In the genomic region with DNA sequence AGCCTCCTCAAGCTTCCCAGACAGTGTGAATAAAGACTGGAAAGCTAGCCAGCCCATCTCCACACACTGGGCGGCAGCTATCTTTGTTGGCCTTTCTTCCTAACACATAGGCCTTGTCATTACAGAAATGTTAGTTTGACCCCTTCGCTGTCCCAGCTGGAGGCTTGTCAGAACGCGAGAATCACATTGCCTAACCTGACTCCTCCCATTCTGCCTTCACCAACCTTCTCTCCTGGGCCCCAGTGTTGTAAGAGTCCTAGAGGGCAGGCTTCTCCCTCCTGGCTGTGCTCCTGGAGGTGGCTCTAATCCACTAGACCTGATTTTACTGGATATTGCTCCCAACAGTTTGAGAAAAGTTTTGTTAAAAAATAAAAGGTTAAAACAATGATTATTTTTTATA, we compare ENCODE assay signal across 11 mouse cellular contexts. TPM values are rescaled to one million over a fixed set of nuclear protein-coding genes. Genes with fewer than 3 reads are reported as not detected.
DNase-seq lines count a peak whose midpoint lies in the region; ATAC-seq and TF ChIP-seq lines count a peak whose summit lies in the region.
"Had no signal": no experiment of that assay in that cellular context is flagged by ENCODE, and none has a peak within 500 bp of the region (broad histone marks: within the 10 kb centered on the region; RNA-seq: fewer than 3 reads in every experiment).

No protein-coding gene starts in this region.

- no peak for TF ChIP-seq CTCF in CH12.LX (conservative IDR thresholded peaks at IDR 0.05 in 1 of 2, IDR thresholded peaks at IDR 0.05 in 1 of 2; ENCODE audit: low read depth in 2 of 2, low read length in 2 of 2)
- TF ChIP-seq CTCF in liver, embryonic 14.5 days (IDR thresholded peaks at IDR 0.05; ENCODE audit: low read depth), result no peak

- 15% methylated on average over 4 of the region's 4 CpGs for WGBS in hindbrain, embryonic 11.5 days
- WGBS in hindbrain, embryonic 16.5 days, result 31% methylated on average over 4 of the region's 4 CpGs
- whole genome bisulfite sequencing in liver, embryonic 14.5 days (ENCODE audit: insufficient replicate concordance), result 41% methylated on average over 4 of the region's 4 CpGs
- 19% methylated on average over 4 of the region's 4 CpGs for WGBS in hindbrain, embryonic 14.5 days

- in situ Hi-C loops in CH12.LX (cut with MboI; ENCODE audit: low pct_ligation_motif_present, low pct_unique_long_range_greater_than_20kb, low sequenced_read_pairs), result no loop called here

- H3K9ac ChIP-seq in hindbrain, embryonic 11.5 days (ENCODE audit: low read depth, low read length), result no peak overlapping the region
- H3K9ac ChIP-seq in hindbrain, embryonic 16.5 days (ENCODE audit: low read depth, low read length), result no peak overlapping the region
- H3K9ac ChIP-seq in CH12.LX (ENCODE audit: insufficient read depth, low read depth), result no peak overlapping the region
- H3K9ac ChIP-seq in liver, embryonic 14.5 days (replicated peaks), result no peak overlapping the region
- no peak overlapping the region for H3K9ac ChIP-seq in hindbrain, embryonic 14.5 days
- H3K9ac ChIP-seq: lung, embryonic 15.5 days had no signal

- TF ChIP-seq EP300 in CH12.LX (IDR thresholded peaks at IDR 0.05; ENCODE audit: low read length), result no peak
- no peak for TF ChIP-seq EP300 in liver, embryonic 14.5 days (IDR thresholded peaks at IDR 0.05; ENCODE audit: low read depth)

- no peaks in the 10 kb centered on the region for H3K4me1 ChIP-seq in hindbrain, embryonic 11.5 days (replicated peaks; ENCODE audit: control insufficient read depth, insufficient read depth, low read length)
- H3K4me1 ChIP-seq in hindbrain, embryonic 16.5 days (ENCODE audit: control insufficient read depth, insufficient read depth, low read depth, low read length), result no peaks in the 10 kb centered on the region; the same call in 1 of the 2 replicates
- peaks cover 9 to 15% of the 10 kb centered on the region in 2 experiments; a peak in 3 of 4 replicates for H3K4me1 ChIP-seq in CH12.LX (ENCODE audit: control insufficient read depth in 1 of 2, insufficient read depth in 2 of 2)
- peaks cover 0 to 11% of the 10 kb centered on the region in 2 experiments; a peak in 1 of 4 replicates for H3K4me1 ChIP-seq in liver, embryonic 14.5 days (replicated peaks; ENCODE audit: control insufficient read depth in 2 of 2, insufficient read depth in 2 of 2, low read length in 1 of 2)
- peaks cover 3% of the 10 kb centered on the region; the same call in 1 of the 2 replicates for H3K4me1 ChIP-seq in hindbrain, embryonic 14.5 days (replicated peaks; ENCODE audit: control insufficient read depth, insufficient read depth, low read length)

- no peaks in the 10 kb centered on the region for H3K27me3 ChIP-seq in hindbrain, embryonic 11.5 days (ENCODE audit: control insufficient read depth, insufficient read depth, low read length)
- H3K27me3 ChIP-seq in hindbrain, embryonic 16.5 days (replicated peaks; ENCODE audit: control insufficient read depth, insufficient read depth, low read length), result no peaks in the 10 kb centered on the region
- peaks cover 2% of the 10 kb centered on the region for H3K27me3 ChIP-seq in CH12.LX (replicated peaks)
- no peaks in the 10 kb centered on the region for H3K27me3 ChIP-seq in liver, embryonic 14.5 days (ENCODE audit: control insufficient read depth, insufficient read depth, low read length)
- no peaks in the 10 kb centered on the region for H3K27me3 ChIP-seq in hindbrain, embryonic 14.5 days (ENCODE audit: control insufficient read depth, insufficient read depth, low read length)
- H3K27me3 ChIP-seq: lung, embryonic 15.5 days had no signal

- peak; percentile 12 for DNase-seq in hindbrain, embryonic 11.5 days (ENCODE audit: low spot score)
- DNase-seq in CH12.LX (ENCODE audit: extremely low read depth), result peak; percentile 13
- peak; percentile 71 for DNase-seq in adrenal gland, postnatal 10 days
- DNase-seq in liver, embryonic 14.5 days (ENCODE audit: low read depth in 3 of 3, low spot score in 3 of 3), result peak in 1 of 3 experiments; percentile 9
- no peak for DNase-seq in Muller cell, postnatal 12 days (ENCODE audit: inconsistent ontology term)
- DNase-seq in hindbrain, embryonic 14.5 days (ENCODE audit: low spot score), result no peak
- no peak for DNase-seq in cerebellum, adult 11 months
- DNase-seq: right cerebral cortex, adult 18-20 months had no signal

- TF ChIP-seq POLR2A in CH12.LX (IDR thresholded peaks at IDR 0.05; ENCODE audit: low read depth, low read length), result no peak

- no peak overlapping the region for H3K4me3 ChIP-seq in hindbrain, embryonic 11.5 days (ENCODE audit: low read depth, low read length)
- H3K4me3 ChIP-seq in hindbrain, embryonic 16.5 days (ENCODE audit: low read length), result no peak overlapping the region
- H3K4me3 ChIP-seq in CH12.LX (replicated peaks in 1 of 3; ENCODE audit: low read depth in 2 of 3, low read length in 2 of 3, poor library complexity in 1 of 3), result no peak overlapping the region
- H3K4me3 ChIP-seq in liver, embryonic 14.5 days (ENCODE audit: insufficient read depth in 1 of 2, low read depth in 2 of 2, low read length in 2 of 2), result no peak overlapping the region
- no peak overlapping the region for H3K4me3 ChIP-seq in hindbrain, embryonic 14.5 days (replicated peaks; ENCODE audit: low read length)
- H3K4me3 ChIP-seq: forebrain, embryonic 10.5 days; lung, embryonic 15.5 days had no signal

- no peak overlapping the region for H3K27ac ChIP-seq in hindbrain, embryonic 11.5 days (ENCODE audit: low read depth, low read length)
- H3K27ac ChIP-seq in hindbrain, embryonic 16.5 days (ENCODE audit: low read depth, low read length), result no peak overlapping the region
- no peak overlapping the region for H3K27ac ChIP-seq in CH12.LX (ENCODE audit: insufficient read depth, low read depth)
- H3K27ac ChIP-seq in liver, embryonic 14.5 days, result no peak overlapping the region
- H3K27ac ChIP-seq in hindbrain, embryonic 14.5 days, result no peak overlapping the region
- H3K27ac ChIP-seq: forebrain, embryonic 10.5 days; lung, embryonic 15.5 days had no signal

- no peak for TF ChIP-seq RAD21 in CH12.LX (IDR thresholded peaks at IDR 0.05; ENCODE audit: low read depth, low read length)

- H3K9me3 ChIP-seq in hindbrain, embryonic 11.5 days (ENCODE audit: control insufficient read depth, low read length), result no peaks in the 10 kb centered on the region
- H3K9me3 ChIP-seq in hindbrain, embryonic 16.5 days (ENCODE audit: control insufficient read depth, low read length), result no peaks in the 10 kb centered on the region
- H3K9me3 ChIP-seq in CH12.LX (replicated peaks; ENCODE audit: low read length), result no peaks in the 10 kb centered on the region
- no peaks in the 10 kb centered on the region for H3K9me3 ChIP-seq in liver, embryonic 14.5 days (ENCODE audit: control insufficient read depth, low read length)
- H3K9me3 ChIP-seq in hindbrain, embryonic 14.5 days (ENCODE audit: control insufficient read depth, low read length), result no peaks in the 10 kb centered on the region
- H3K9me3 ChIP-seq: forebrain, embryonic 10.5 days; lung, embryonic 15.5 days had no signal

- dilution Hi-C loops in CH12.LX (cut with MboI; ENCODE audit: extremely low pct_ligation_motif_present, extremely low pct_unique_long_range_greater_than_20kb, low sequenced_read_pairs), result no loop called here

- H3K4me2 ChIP-seq in hindbrain, embryonic 11.5 days (replicated peaks; ENCODE audit: low read depth, low read length), result no peak overlapping the region
- H3K4me2 ChIP-seq in hindbrain, embryonic 16.5 days (ENCODE audit: low read length), result no peak overlapping the region
- H3K4me2 ChIP-seq in CH12.LX (ENCODE audit: insufficient read depth, low read depth, poor library complexity, severe bottlenecking), result no peak overlapping the region
- no peak overlapping the region for H3K4me2 ChIP-seq in liver, embryonic 14.5 days (ENCODE audit: low read depth)
- no peak overlapping the region for H3K4me2 ChIP-seq in hindbrain, embryonic 14.5 days (replicated peaks)
- H3K4me2 ChIP-seq: lung, embryonic 15.5 days had no signal

- ATAC-seq in hindbrain, embryonic 11.5 days (ENCODE audit: low FRiP score), result no peak
- no peak for ATAC-seq in hindbrain, embryonic 16.5 days
- ATAC-seq in liver, embryonic 14.5 days (ENCODE audit: insufficient read depth), result peak; percentile 43; the same call in 1 of the 2 replicates
- ATAC-seq in hindbrain, embryonic 14.5 days (ENCODE audit: low FRiP score), result no peak

- H3K36me3 ChIP-seq in hindbrain, embryonic 11.5 days (ENCODE audit: control insufficient read depth, insufficient read depth, low read length), result no peaks in the 10 kb centered on the region
- no peaks in the 10 kb centered on the region for H3K36me3 ChIP-seq in hindbrain, embryonic 16.5 days (ENCODE audit: control insufficient read depth, insufficient read depth, low read length)
- no peaks in the 10 kb centered on the region for H3K36me3 ChIP-seq in CH12.LX (replicated peaks in 1 of 2; ENCODE audit: control insufficient read depth in 1 of 2, insufficient read depth in 1 of 2, low read length in 1 of 2)
- H3K36me3 ChIP-seq in liver, embryonic 14.5 days (replicated peaks; ENCODE audit: control insufficient read depth, insufficient read depth, low read depth), result no peaks in the 10 kb centered on the region
- H3K36me3 ChIP-seq in hindbrain, embryonic 14.5 days (replicated peaks; ENCODE audit: control insufficient read depth, insufficient read depth), result no peaks in the 10 kb centered on the region
- H3K36me3 ChIP-seq: forebrain, embryonic 10.5 days; lung, embryonic 15.5 days had no signal

- no peaks in the 10 kb centered on the region for H3K79me2 ChIP-seq in CH12.LX (replicated peaks; ENCODE audit: control insufficient read depth, extremely low read depth, insufficient read depth, poor library complexity, severe bottlenecking)

TF ChIP-seq in CH12.LX, 34 proteins besides CTCF, POLR2A, EP300 and RAD21:
- TF ChIP-seq MAZ (IDR thresholded peaks at IDR 0.05; ENCODE audit: low read depth, low read length) (no peak), MEF2A (IDR thresholded peaks at IDR 0.05; ENCODE audit: borderline replicate concordance, low read depth, low read length) (no peak), KAT2A (IDR thresholded peaks at IDR 0.05; ENCODE audit: insufficient replicate concordance, low read length) (no peak), NRF1 (IDR thresholded peaks at IDR 0.05; ENCODE audit: low read depth, low read length) (no peak), IRF4 (IDR thresholded peaks at IDR 0.05; ENCODE audit: low read depth, low read length) (no peak), ELF1 (IDR thresholded peaks at IDR 0.05; ENCODE audit: low read depth, low read length) (no peak)

RNA-seq across cellular contexts. Expression of a gene that starts 1.4 kb away (rescaled TPM):
- polyA plus RNA-seq in hindbrain, embryonic 11.5 days (2014; fragmentation: Nextera tagmentation; extraction: Ambion mirVana), result 36.0 and 37.2 TPM in 2 replicates
- 47.3 and 49.1 TPM in 2 replicates for polyA plus RNA-seq in hindbrain, embryonic 16.5 days (2015; fragmentation: Nextera tagmentation; extraction: Ambion mirVana)
- total RNA-seq in CH12.LX (2012; rRNA removed), result 2.4 and 3.0 TPM in 2 replicates
- total RNA-seq in CH12.LX (2014; rRNA removed), result 5.9 and 6.3 TPM in 2 replicates
- 6.8 and 7.1 TPM in 2 replicates for polyA plus RNA-seq in CH12.LX (2012; ENCODE audit: insufficient read length, low read depth)
- 100 to 1,000 TPM in 1 of 2 experiments, 10 to 100 TPM in 1; 88.3 to 121 TPM for total RNA-seq in adrenal gland, postnatal 10 days (2021)
- 4.0 and 4.2 TPM in 2 replicates for polyA plus RNA-seq in liver, embryonic 14.5 days (2012; rRNA removed)
- 2.5 and 3.4 TPM in 2 replicates for polyA plus RNA-seq in liver, embryonic 14.5 days (2014; fragmentation: Nextera tagmentation; extraction: Ambion mirVana)
- polyA plus RNA-seq in hindbrain, embryonic 14.5 days (2014; fragmentation: Nextera tagmentation; extraction: Ambion mirVana), result 38.4 and 43.8 TPM in 2 replicates

Comparison
In these comparisons a context has a peak if more than half of its experiments do, and no peak if none do; other contexts are left out.
1. DNase-seq: peak in hindbrain, embryonic 11.5 days (single experiment), CH12.LX (single experiment) and adrenal gland, postnatal 10 days (single experiment); none in Muller cell, postnatal 12 days (single experiment), hindbrain, embryonic 14.5 days (single experiment) and cerebellum, adult 11 months (single experiment).